Mouse (Mus musculus) ES-Bruce4 (cell line): ENCODE data around the gene Fndc5. TPM values are rescaled to one million over a fixed set of nuclear protein-coding genes. Genes with fewer than 3 reads are reported as not detected.

Experiments
- H3K27ac ChIP-seq: 2 replicates; pipeline ENCODE4 v1.5.1; 2012; ENCODE audit warnings: low read length, inconsistent platforms; ENCODE audit not compliant: insufficient read depth
- H3K27me3 ChIP-seq: 2 replicates; pipeline ENCODE4 v1.6.1; 2012; ENCODE audit warnings: mild to moderate bottlenecking, low read length, inconsistent platforms; ENCODE audit not compliant: control insufficient read depth, poor library complexity, insufficient read depth, severe bottlenecking
- H3K36me3 ChIP-seq: 2 replicates; pipeline ENCODE4 v1.6.1; 2012; ENCODE audit warnings: inconsistent platforms, mild to moderate bottlenecking, low read length, moderate library complexity; ENCODE audit not compliant: control insufficient read depth, poor library complexity, insufficient read depth, severe bottlenecking
- H3K4me1 ChIP-seq: one replicate; pipeline ENCODE4 v1.8.1; 2011; ENCODE audit warnings: low read length; ENCODE audit not compliant: control insufficient read depth, insufficient read depth
- H3K4me3 ChIP-seq: 2 replicates; pipeline ENCODE4 v1.5.1; 2011; ENCODE audit warnings: low read depth, mild to moderate bottlenecking, low read length
- H3K9ac ChIP-seq: 2 replicates; pipeline ENCODE4 v1.6.1; 2012; ENCODE audit warnings: low read depth, mild to moderate bottlenecking, inconsistent platforms; ENCODE audit not compliant: poor library complexity, severe bottlenecking
- H3K9me3 ChIP-seq: replicated peaks from 2 replicates; pipeline ENCODE4 v1.6.1; 2012; ENCODE audit warnings: mild to moderate bottlenecking, low read length, inconsistent platforms; ENCODE audit not compliant: control insufficient read depth, poor library complexity, insufficient read depth, severe bottlenecking
- CTCF ChIP-seq: IDR thresholded peaks from one replicate; pipeline ENCODE4 v1.8.1; 2011; ENCODE audit warnings: low read depth, low read length
- EP300 ChIP-seq: IDR thresholded peaks from 2 replicates; pipeline ENCODE4 v1.6.1; 2011; ENCODE audit warnings: low read depth, low read length; ENCODE audit not compliant: insufficient read depth
- POLR2A ChIP-seq: IDR thresholded peaks from one replicate; pipeline ENCODE4 v1.8.1; 2011; ENCODE audit warnings: low read length; ENCODE audit not compliant: insufficient read depth
- polyA plus RNA-seq: library from polyadenylated mRNA; stranded (reverse); fragments of >200 nt; gene quantifications from 2 replicates; pipeline ENCODE4 v1.2.4, GENCODE M21; 2011; ENCODE audit warnings: low read depth; ENCODE audit not compliant: missing spikeins, insufficient read depth, insufficient read length

Fndc5 gene
- polyA plus RNA-seq, 1 experiment = 2.7 TPM

GRCm38 (mm10) chr4:129121569-129122086 is 15.2 kb upstream of the Fndc5 start, which contains the start of gene Hpca:
Hpca (minus strand) TSS chr4:129122036.
- no peak within 1 kb of the TSS for H3K27ac ChIP-seq
- H3K27me3 ChIP-seq = no peaks in the 10 kb centered on the region
- TF ChIP-seq CTCF = no peak
- no peak for TF ChIP-seq POLR2A
- no peak for TF ChIP-seq EP300
- no peaks in the 10 kb centered on the region for H3K9me3 ChIP-seq
- peak within 1 kb of the TSS; percentile 53 for H3K4me3 ChIP-seq
- H3K4me1 ChIP-seq = peaks cover 2% of the 10 kb centered on the region
- H3K9ac ChIP-seq = peak within 1 kb of the TSS; percentile 42
- no peaks in the 10 kb centered on the region for H3K36me3 ChIP-seq

- no peak for TF ChIP-seq EP300
- no peak for TF ChIP-seq POLR2A
- Histone ChIP-seq H3K9me3 (no peaks in the 10 kb centered on the region), H3K4me1 (peaks cover 2% of the 10 kb centered on the region), H3K27me3 (no peaks in the 10 kb centered on the region), H3K9ac (no peak overlapping the region), H3K27ac (no peak overlapping the region), H3K36me3 (no peaks in the 10 kb centered on the region), H3K4me3 (no peak overlapping the region)
Observed at GRCm38 (mm10) chr4:129122107-129122506, 14.7 kb upstream of the Fndc5 start.

- no peaks in the 10 kb centered on the region for H3K9me3 ChIP-seq
Observed at GRCm38 (mm10) chr4:129122719-129123118, 14.1 kb upstream of the Fndc5 start.

GRCm38 (mm10) chr4:129124652-129125146 is 12.1 kb upstream of the Fndc5 start:
- Histone ChIP-seq H3K4me1 (peaks cover 2% of the 10 kb centered on the region), H3K27me3 (no peaks in the 10 kb centered on the region), H3K9me3 (no peaks in the 10 kb centered on the region), H3K27ac (no peak overlapping the region), H3K36me3 (no peaks in the 10 kb centered on the region), H3K9ac (no peak overlapping the region), H3K4me3 (no peak overlapping the region)
- TF ChIP-seq POLR2A = no peak
- TF ChIP-seq CTCF = no peak
- no peak for TF ChIP-seq EP300

More at GRCm38 (mm10) chr4:129122719-129123118, 14.1 kb upstream of the Fndc5 start:
- no peak overlapping the region for H3K9ac ChIP-seq
- no peaks in the 10 kb centered on the region for H3K27me3 ChIP-seq
- no peak for TF ChIP-seq POLR2A
- no peak for TF ChIP-seq CTCF
- no peak for TF ChIP-seq EP300
- peaks cover 2% of the 10 kb centered on the region for H3K4me1 ChIP-seq
- no peak overlapping the region for H3K4me3 ChIP-seq
- H3K27ac ChIP-seq = no peak overlapping the region
- H3K36me3 ChIP-seq = no peaks in the 10 kb centered on the region

GRCm38 (mm10) chr4:129125736-129126451 is 10.9 kb upstream of the Fndc5 start:
- Histone ChIP-seq H3K27ac (no peak overlapping the region), H3K4me3 (peak overlapping the region; percentile 45), H3K36me3 (no peaks in the 10 kb centered on the region), H3K4me1 (peaks cover 2% of the 10 kb centered on the region), H3K9me3 (no peaks in the 10 kb centered on the region), H3K27me3 (no peaks in the 10 kb centered on the region), H3K9ac (peak overlapping the region; percentile 2; the same call in 1 of the 2 replicates)
- TF ChIP-seq EP300 = no peak
- no peak for TF ChIP-seq CTCF
- TF ChIP-seq POLR2A = no peak

- TF ChIP-seq POLR2A (no peak), CTCF (no peak), EP300 (no peak)
- no peaks in the 10 kb centered on the region for H3K9me3 ChIP-seq
- H3K4me3 ChIP-seq = no peak overlapping the region
- H3K4me1 ChIP-seq = no peaks in the 10 kb centered on the region
- H3K9ac ChIP-seq = no peak overlapping the region
- H3K36me3 ChIP-seq = no peaks in the 10 kb centered on the region
- H3K27me3 ChIP-seq = no peaks in the 10 kb centered on the region
- no peak overlapping the region for H3K27ac ChIP-seq
Observed at GRCm38 (mm10) chr4:129128582-129129338, 8.0 kb upstream of the Fndc5 start.
